Mouse (Mus musculus): ENCODE measurements at regions not wholly inside any gene's neighbourhood (a gene's known extent, or its start where the extent isn't known, plus 50 kb on each side); places are given as distances from the start of the nearest gene placed in this dataset.

GRCm38 (mm10) chr8:26880177-26880576 is 96.9 kb upstream of the Zfp703 start:
- DNase-seq (ENCODE audit: low read depth, low spot score), result no peak

GRCm38 (mm10) chr8:26881268-26882120 is 95.6 kb upstream of the Zfp703 start:
- DNase-seq (ENCODE audit: low read depth, low spot score), result no peak

GRCm38 (mm10) chr8:26882616-26883015 is 94.5 kb upstream of the Zfp703 start:
- no peak for DNase-seq (ENCODE audit: low read depth, low spot score)

- DNase-seq (ENCODE audit: low read depth, low spot score), result no peak
Observed at GRCm38 (mm10) chr8:26883285-26883684, 93.8 kb upstream of the Zfp703 start.

- DNase-seq (ENCODE audit: low read depth, low spot score), result no peak
Observed at GRCm38 (mm10) chr8:26883770-26884169, 93.4 kb upstream of the Zfp703 start.

GRCm38 (mm10) chr8:26884350-26884749 is 92.8 kb upstream of the Zfp703 start:
- DNase-seq (ENCODE audit: low read depth, low spot score), result no peak

GRCm38 (mm10) chr8:26885365-26885764 is 91.8 kb upstream of the Zfp703 start:
- no peak for DNase-seq (ENCODE audit: low read depth, low spot score)

- no peak for DNase-seq (ENCODE audit: low read depth, low spot score)
Observed at GRCm38 (mm10) chr8:26886783-26887486, 90.2 kb upstream of the Zfp703 start.

- DNase-seq (ENCODE audit: low read depth, low spot score), result no peak
Observed at GRCm38 (mm10) chr8:26887551-26887950, 89.6 kb upstream of the Zfp703 start.

- no peak for DNase-seq (ENCODE audit: low read depth, low spot score)
Observed at GRCm38 (mm10) chr8:26888050-26888449, 89.1 kb upstream of the Zfp703 start.

- no peak for DNase-seq (ENCODE audit: low read depth, low spot score)
Observed at GRCm38 (mm10) chr8:26891881-26892280, 85.2 kb upstream of the Zfp703 start.

- no peak for DNase-seq (ENCODE audit: low read depth, low spot score)
Observed at GRCm38 (mm10) chr8:26892380-26892779, 84.7 kb upstream of the Zfp703 start.

- no peak for DNase-seq (ENCODE audit: low read depth, low spot score)
Observed at GRCm38 (mm10) chr8:26895867-26896266, 81.3 kb upstream of the Zfp703 start.

GRCm38 (mm10) chr8:26903289-26903688 is 73.8 kb upstream of the Zfp703 start:
- no peak for DNase-seq (ENCODE audit: low read depth, low spot score)

- no peak for DNase-seq (ENCODE audit: low read depth, low spot score)
Observed at GRCm38 (mm10) chr8:26906257-26906656, 70.9 kb upstream of the Zfp703 start.

GRCm38 (mm10) chr8:26907347-26908170 is 69.6 kb upstream of the Zfp703 start:
- no peak for DNase-seq (ENCODE audit: low read depth, low spot score)

GRCm38 (mm10) chr8:26910186-26910585 is 66.9 kb upstream of the Zfp703 start:
- DNase-seq (ENCODE audit: low read depth, low spot score), result no peak

GRCm38 (mm10) chr8:26913562-26914529 is 63.3 kb upstream of the Zfp703 start:
- no peak for DNase-seq (ENCODE audit: low read depth, low spot score)

GRCm38 (mm10) chr8:26915731-26916130 is 61.4 kb upstream of the Zfp703 start:
- no peak for DNase-seq (ENCODE audit: low read depth, low spot score)

- no peak for DNase-seq (ENCODE audit: low read depth, low spot score)
Observed at GRCm38 (mm10) chr8:26921531-26922177, 55.5 kb upstream of the Zfp703 start.

All from CD4-positive, CD25-positive, alpha-beta regulatory T cell, adult 2 months (primary cell).